Mouse (Mus musculus) midbrain, embryonic 14.5 days (tissue): ENCODE data around the gene Nrsn2. TPM values are rescaled to one million over a fixed set of nuclear protein-coding genes. Genes with fewer than 3 reads are reported as not detected.
A peak's percentile ranks its signal among the peaks of the same experiment; 100 is the strongest.

Source experiments
- ATAC-seq: fragments of 200-750 bp; cut with Nextera tagmentation; 2 replicates; pipeline ENCODE4 v1.8.0; 2017; ENCODE audit warnings: moderate number of reproducible peaks, moderate library complexity; ENCODE audit not compliant: low FRiP score, low TSS enrichment
- DNase-seq: peaks from one replicate; pipeline ENCODE4 v3.0.0-alpha.2; 2015
- H3K27ac ChIP-seq: fragments of 300-500 bp; sonication (generic); replicated peaks from 2 replicates; pipeline ENCODE4 v1.5.1; 2014; ENCODE audit warnings: mild to moderate bottlenecking, low read depth, low read length, moderate library complexity
- H3K27me3 ChIP-seq: fragments of 300-500 bp; sonication (generic); 2 replicates; pipeline ENCODE4 v1.6.1; 2014; ENCODE audit warnings: low read length, control low read depth, mixed read lengths; ENCODE audit not compliant: control insufficient read depth, insufficient read depth
- H3K36me3 ChIP-seq: fragments of 300-500 bp; sonication (generic); 2 replicates; pipeline ENCODE4 v1.6.1; 2014; ENCODE audit warnings: low read length, control low read depth; ENCODE audit not compliant: control insufficient read depth, insufficient read depth
- H3K4me1 ChIP-seq: fragments of 300-500 bp; sonication (generic); 2 replicates; pipeline ENCODE4 v1.6.1; 2014; ENCODE audit warnings: mild to moderate bottlenecking, antibody characterized with exemption, low read length, control low read depth; ENCODE audit not compliant: control insufficient read depth, insufficient read depth
- H3K4me2 ChIP-seq: fragments of 300-500 bp; sonication (generic); 2 replicates; pipeline ENCODE4 v1.6.1; 2014; ENCODE audit warnings: mild to moderate bottlenecking, low read length, moderate library complexity
- H3K4me3 ChIP-seq: fragments of 300-500 bp; sonication (generic); replicated peaks from 2 replicates; pipeline ENCODE4 v1.5.1; 2014; ENCODE audit warnings: low read depth, low read length
- H3K9ac ChIP-seq: fragments of 300-500 bp; sonication (generic); replicated peaks from 2 replicates; pipeline ENCODE4 v1.6.1; 2014; ENCODE audit warnings: mild to moderate bottlenecking, low read length, moderate library complexity
- H3K9me3 ChIP-seq: fragments of 300-500 bp; sonication (generic); 2 replicates; pipeline ENCODE4 v1.6.1; 2016; ENCODE audit warnings: low read length, control low read depth, mixed read lengths; ENCODE audit not compliant: control insufficient read depth
- WGBS: fragments of 180-500 bp; shearing (Covaris S2); extraction: QIAGEN DNeasy Blood & Tissue Kit; methylation state at CpG from one replicate; pipeline ENCODE4 v1.1.7; 2014; 5-methylcytosine and 5-hydroxymethylcytosine counted together
- polyA plus RNA-seq: library from polyadenylated mRNA; unstranded; fragments of >200 nt; fragmentation: Nextera tagmentation; extraction: Ambion mirVana; gene quantifications from 2 replicates; pipeline ENCODE4 v1.2.1, GENCODE M21; 2014

Gene Nrsn2
- polyA plus RNA-seq: 40.1 and 49.0 TPM in 2 replicates

GRCm38 (mm10) chr2:152376345-152376741 lies at the start of gene Nrsn2:
TSS of gene Nrsn2 (minus strand) at chr2:152376638.
- H3K9me3 ChIP-seq: no peaks in the 10 kb centered on the region
- H3K9ac ChIP-seq: peak within 1 kb of the TSS; percentile 54
- H3K4me3 ChIP-seq: peak within 1 kb of the TSS; percentile 35
- H3K27ac ChIP-seq: peak within 1 kb of the TSS; percentile 95
- H3K4me2 ChIP-seq: peak within 1 kb of the TSS; percentile 70
- H3K27me3 ChIP-seq: no peaks in the 10 kb centered on the region
- H3K4me1 ChIP-seq: peaks cover 32% of the 10 kb centered on the region
- DNase-seq (peak; percentile 82), ATAC-seq (peak; percentile 77)
- WGBS: 2% methylated on average over 16 of the region's 16 CpGs
- H3K36me3 ChIP-seq: no peaks in the 10 kb centered on the region

GRCm38 (mm10) chr2:152415786-152416185 lies 39.3 kb upstream of the Nrsn2 start:
- no peak for ATAC-seq
- Histone ChIP-seq H3K4me1 (peaks cover 27% of the 10 kb centered on the region), H3K9me3 (0 out of 2 replicates have a peak, but pooled peaks cover 5% of the 10 kb centered on the region), H3K36me3 (no peaks in the 10 kb centered on the region), H3K27me3 (no peaks in the 10 kb centered on the region), H3K27ac (peak overlapping the region; percentile 96; the same call in 1 of the 2 replicates), H3K9ac (no peak overlapping the region), H3K4me2 (peak overlapping the region; percentile 79), H3K4me3 (peak overlapping the region; percentile 88; the same call in 1 of the 2 replicates)
- 98% methylated on average over 3 of the region's 3 CpGs for WGBS
- DNase-seq: no peak

GRCm38 (mm10) chr2:152415287-152415686 lies 38.8 kb upstream of the Nrsn2 start, which contains the start of gene 6820408C15Rik:
TSS of gene 6820408C15Rik (plus strand) at chr2:152415587.
- DNase-seq: no peak
- 29% methylated on average over 4 of the region's 4 CpGs for WGBS
- ATAC-seq: no peak

GRCm38 (mm10) chr2:152414591-152415165 lies 38.2 kb upstream of the Nrsn2 start, which contains the start of gene Zcchc3:
TSS of gene Zcchc3 (minus strand) at chr2:152415027.
- H3K9me3 ChIP-seq: 0 out of 2 replicates have a peak, but pooled peaks cover 5% of the 10 kb centered on the region
- peak within 1 kb of the TSS; percentile 79 for H3K4me2 ChIP-seq
- H3K4me3 ChIP-seq: peak within 1 kb of the TSS; percentile 88
- no peaks in the 10 kb centered on the region for H3K36me3 ChIP-seq
- WGBS: 1% methylated on average over 65 of the region's 65 CpGs
- ATAC-seq: peak; percentile 83
- H3K27me3 ChIP-seq: no peaks in the 10 kb centered on the region
- DNase-seq: peak; percentile 93
- peaks cover 37% of the 10 kb centered on the region for H3K4me1 ChIP-seq
- peak within 1 kb of the TSS; percentile 98 for H3K9ac ChIP-seq
- peak within 1 kb of the TSS; percentile 96 for H3K27ac ChIP-seq

More at GRCm38 (mm10) chr2:152415287-152415686, 38.8 kb upstream of the Nrsn2 start, which contains the start of gene 6820408C15Rik:
- H3K4me1 ChIP-seq: peaks cover 32% of the 10 kb centered on the region
- no peaks in the 10 kb centered on the region for H3K36me3 ChIP-seq
- H3K4me3 ChIP-seq: peak within 1 kb of the TSS; percentile 88
- H3K9ac ChIP-seq: peak within 1 kb of the TSS; percentile 98
- H3K4me2 ChIP-seq: peak within 1 kb of the TSS; percentile 79
- H3K27me3 ChIP-seq: no peaks in the 10 kb centered on the region
- peak within 1 kb of the TSS; percentile 96 for H3K27ac ChIP-seq
- H3K9me3 ChIP-seq: 0 out of 2 replicates have a peak, but pooled peaks cover 5% of the 10 kb centered on the region

GRCm38 (mm10) chr2:152413765-152414584 lies 37.5 kb upstream of the Nrsn2 start:
- peak; percentile 68 for DNase-seq
- no peaks in the 10 kb centered on the region for H3K36me3 ChIP-seq
- H3K27me3 ChIP-seq: no peaks in the 10 kb centered on the region
- H3K27ac ChIP-seq: peak overlapping the region; percentile 96
- ATAC-seq: peak; percentile 1; the same call in 1 of the 2 replicates
- H3K9me3 ChIP-seq: 0 out of 2 replicates have a peak, but pooled peaks cover 5% of the 10 kb centered on the region
- under 1% methylated on average over 86 of the region's 86 CpGs for WGBS
- H3K4me2 ChIP-seq: peak overlapping the region; percentile 79
- H3K9ac ChIP-seq: peak overlapping the region; percentile 98
- H3K4me1 ChIP-seq: peaks cover 37% of the 10 kb centered on the region
- peak overlapping the region; percentile 88 for H3K4me3 ChIP-seq

GRCm38 (mm10) chr2:152413158-152413764 lies 36.8 kb upstream of the Nrsn2 start:
- H3K27ac ChIP-seq: peak overlapping the region; percentile 96
- peaks cover 37% of the 10 kb centered on the region for H3K4me1 ChIP-seq
- H3K4me2 ChIP-seq: peak overlapping the region; percentile 79
- ATAC-seq: no peak
- no peak for DNase-seq
- no peaks in the 10 kb centered on the region for H3K36me3 ChIP-seq
- H3K4me3 ChIP-seq: peak overlapping the region; percentile 88
- peak overlapping the region; percentile 98 for H3K9ac ChIP-seq
- 0 out of 2 replicates have a peak, but pooled peaks cover 5% of the 10 kb centered on the region for H3K9me3 ChIP-seq
- H3K27me3 ChIP-seq: no peaks in the 10 kb centered on the region
- WGBS: under 1% methylated on average over 21 of the region's 21 CpGs

GRCm38 (mm10) chr2:152412526-152413157 lies 36.2 kb upstream of the Nrsn2 start:
- under 1% methylated on average over 15 of the region's 15 CpGs for WGBS
- peaks cover 37% of the 10 kb centered on the region for H3K4me1 ChIP-seq

GRCm38 (mm10) chr2:152411471-152411870 lies 35.0 kb upstream of the Nrsn2 start:
- Histone ChIP-seq H3K4me3 (peak overlapping the region; percentile 88), H3K4me2 (peak overlapping the region; percentile 79), H3K9ac (peak overlapping the region; percentile 46; the same call in 1 of the 2 replicates), H3K9me3 (0 out of 2 replicates have a peak, but pooled peaks cover 5% of the 10 kb centered on the region), H3K4me1 (peaks cover 38% of the 10 kb centered on the region), H3K36me3 (no peaks in the 10 kb centered on the region), H3K27ac (peak overlapping the region; percentile 93), H3K27me3 (no peaks in the 10 kb centered on the region)
- no peak for DNase-seq
- 6% methylated on average over 7 of the region's 7 CpGs for WGBS
- ATAC-seq: no peak

More at GRCm38 (mm10) chr2:152412526-152413157, 36.2 kb upstream of the Nrsn2 start:
- Histone ChIP-seq H3K9ac (peak overlapping the region; percentile 98), H3K9me3 (0 out of 2 replicates have a peak, but pooled peaks cover 5% of the 10 kb centered on the region), H3K27ac (peak overlapping the region; percentile 63), H3K27me3 (no peaks in the 10 kb centered on the region), H3K4me3 (peak overlapping the region; percentile 88), H3K36me3 (no peaks in the 10 kb centered on the region), H3K4me2 (peak overlapping the region; percentile 79)
- DNase-seq: peak; percentile 64
- no peak for ATAC-seq
